Mouse (Mus musculus) ES-E14 (cell line): ENCODE measurements around the gene Cebpb.

ENCODE experiments used
- CHD2 ChIP-seq: IDR thresholded peaks from 2 replicates; pipeline ENCODE4 v1.6.1; 2014; ENCODE audit warnings: mild to moderate bottlenecking, low read depth, low read length, inconsistent platforms
- MAFK ChIP-seq: IDR thresholded peaks from 2 replicates; pipeline ENCODE4 v1.6.1; 2014; ENCODE audit warnings: mild to moderate bottlenecking, low read depth, low read length, inconsistent platforms; ENCODE audit not compliant: insufficient read depth
- ZNF384 ChIP-seq: IDR thresholded peaks from 2 replicates; pipeline ENCODE4 v1.6.1; 2012; ENCODE audit warnings: low read depth, low read length, inconsistent platforms

- TF ChIP-seq CHD2 (no peak), MAFK (no peak), ZNF384 (no peak)
Observed at GRCm38 (mm10) chr2:167665972-167666713, 22.6 kb upstream of the Cebpb start.
